Mouse (Mus musculus) hindbrain, embryonic 11.5 days (tissue): ENCODE data around the gene Fbxo31. TPM values are rescaled to one million over a fixed set of nuclear protein-coding genes. Genes with fewer than 3 reads are reported as not detected.

Experiments
- ATAC-seq: fragments of 200-750 bp; cut with Nextera tagmentation; 2 replicates; pipeline ENCODE4 v1.8.0; 2017; ENCODE audit warnings: mild to moderate bottlenecking, moderate TSS enrichment, moderate library complexity; ENCODE audit not compliant: low FRiP score
- DNase-seq: peaks from one replicate; pipeline ENCODE4 v3.0.0-alpha.2; 2015; ENCODE audit warnings: low spot score
- H3K27ac ChIP-seq: fragments of 300-500 bp; sonication (generic); 2 replicates; pipeline ENCODE4 v1.5.1; 2014; ENCODE audit warnings: mild to moderate bottlenecking, low read depth, low read length
- H3K27me3 ChIP-seq: fragments of 300-500 bp; sonication (generic); 2 replicates; pipeline ENCODE4 v1.6.1; 2014; ENCODE audit warnings: mild to moderate bottlenecking, low read length, moderate library complexity, mixed read lengths; ENCODE audit not compliant: control insufficient read depth, insufficient read depth
- H3K36me3 ChIP-seq: fragments of 300-500 bp; sonication (generic); 2 replicates; pipeline ENCODE4 v1.6.1; 2014; ENCODE audit warnings: mild to moderate bottlenecking, low read length, moderate library complexity, mixed read lengths; ENCODE audit not compliant: control insufficient read depth, insufficient read depth
- H3K4me1 ChIP-seq: fragments of 300-500 bp; sonication (generic); replicated peaks from 2 replicates; pipeline ENCODE4 v1.6.1; 2014; ENCODE audit warnings: low read length, mixed read lengths; ENCODE audit not compliant: control insufficient read depth, insufficient read depth
- H3K4me2 ChIP-seq: fragments of 300-500 bp; sonication (generic); replicated peaks from 2 replicates; pipeline ENCODE4 v1.6.1; 2014; ENCODE audit warnings: mild to moderate bottlenecking, low read depth, low read length
- H3K4me3 ChIP-seq: fragments of 300-500 bp; sonication (generic); 2 replicates; pipeline ENCODE4 v1.5.1; 2014; ENCODE audit warnings: low read depth, low read length
- H3K9ac ChIP-seq: fragments of 300-500 bp; sonication (generic); 2 replicates; pipeline ENCODE4 v1.6.1; 2014; ENCODE audit warnings: low read depth, low read length
- H3K9me3 ChIP-seq: fragments of 300-500 bp; sonication (generic); 2 replicates; pipeline ENCODE4 v1.6.1; 2016; ENCODE audit warnings: low read length; ENCODE audit not compliant: control insufficient read depth
- WGBS: fragments of 180-500 bp; shearing (Covaris S2); extraction: QIAGEN DNeasy Blood & Tissue Kit; methylation state at CpG from one replicate; pipeline ENCODE4 v1.1.7; 2014; 5-methylcytosine and 5-hydroxymethylcytosine counted together
- polyA plus RNA-seq: library from polyadenylated mRNA; unstranded; fragments of >200 nt; fragmentation: Nextera tagmentation; extraction: Ambion mirVana; gene quantifications from 2 replicates; pipeline ENCODE4 v1.2.1, GENCODE M21; 2014

Fbxo31 gene
- polyA plus RNA-seq, 1 experiment from 2014 or later, result 13.2 TPM

GRCm38 (mm10) chr8:121562941-121563351 is 15.7 kb downstream of the Fbxo31 start:
- no peak overlapping the region for H3K9ac ChIP-seq
- no peak overlapping the region for H3K4me2 ChIP-seq
- no peaks in the 10 kb centered on the region for H3K9me3 ChIP-seq
- H3K27me3 ChIP-seq, result no peaks in the 10 kb centered on the region
- H3K4me1 ChIP-seq, result no peaks in the 10 kb centered on the region
- no peaks in the 10 kb centered on the region for H3K36me3 ChIP-seq
- H3K4me3 ChIP-seq, result no peak overlapping the region
- DNase-seq (no peak), ATAC-seq (no peak)
- H3K27ac ChIP-seq, result no peak overlapping the region
- 82% methylated on average over 9 of the region's 9 CpGs for WGBS

- H3K4me3 ChIP-seq, result no peak overlapping the region
- no peak overlapping the region for H3K27ac ChIP-seq
- H3K9me3 ChIP-seq, result no peaks in the 10 kb centered on the region
- no peaks in the 10 kb centered on the region for H3K4me1 ChIP-seq
- ATAC-seq, result no peak
- H3K9ac ChIP-seq, result no peak overlapping the region
- H3K27me3 ChIP-seq, result no peaks in the 10 kb centered on the region
- 86% methylated on average over 16 of the region's 16 CpGs for WGBS
- DNase-seq, result no peak
- no peaks in the 10 kb centered on the region for H3K36me3 ChIP-seq
- no peak overlapping the region for H3K4me2 ChIP-seq
Observed at GRCm38 (mm10) chr8:121561636-121562345, 16.8 kb downstream of the Fbxo31 start.

GRCm38 (mm10) chr8:121560432-121561100 is 18.0 kb downstream of the Fbxo31 start:
- H3K4me1 ChIP-seq, result no peaks in the 10 kb centered on the region
- no peak overlapping the region for H3K4me3 ChIP-seq
- no peak overlapping the region for H3K27ac ChIP-seq
- DNase-seq, result no peak
- H3K27me3 ChIP-seq, result no peaks in the 10 kb centered on the region
- 90% methylated on average over 7 of the region's 7 CpGs for WGBS
- no peaks in the 10 kb centered on the region for H3K36me3 ChIP-seq
- no peak overlapping the region for H3K9ac ChIP-seq
- H3K4me2 ChIP-seq, result no peak overlapping the region
- no peaks in the 10 kb centered on the region for H3K9me3 ChIP-seq
- no peak for ATAC-seq

- Histone ChIP-seq H3K27ac (no peak overlapping the region), H3K9ac (no peak overlapping the region), H3K9me3 (no peaks in the 10 kb centered on the region), H3K4me1 (no peaks in the 10 kb centered on the region), H3K36me3 (no peaks in the 10 kb centered on the region), H3K4me2 (no peak overlapping the region), H3K27me3 (no peaks in the 10 kb centered on the region), H3K4me3 (no peak overlapping the region)
- 95% methylated on average over 12 of the region's 12 CpGs for WGBS
- DNase-seq, result no peak
- no peak for ATAC-seq
Observed at GRCm38 (mm10) chr8:121559801-121560200, 18.8 kb downstream of the Fbxo31 start.

GRCm38 (mm10) chr8:121558538-121558937 is 20.1 kb downstream of the Fbxo31 start:
- Histone ChIP-seq H3K9ac (no peak overlapping the region), H3K4me2 (no peak overlapping the region), H3K27me3 (no peaks in the 10 kb centered on the region), H3K36me3 (no peaks in the 10 kb centered on the region), H3K27ac (no peak overlapping the region), H3K4me3 (no peak overlapping the region), H3K4me1 (no peaks in the 10 kb centered on the region), H3K9me3 (no peaks in the 10 kb centered on the region)
- whole genome bisulfite sequencing, result 94% methylated on average over 16 of the region's 16 CpGs
- DNase-seq, result no peak
- no peak for ATAC-seq

- Histone ChIP-seq H3K27me3 (no peaks in the 10 kb centered on the region), H3K4me2 (no peak overlapping the region), H3K9ac (no peak overlapping the region), H3K9me3 (no peaks in the 10 kb centered on the region), H3K4me1 (no peaks in the 10 kb centered on the region), H3K4me3 (no peak overlapping the region), H3K36me3 (no peaks in the 10 kb centered on the region), H3K27ac (no peak overlapping the region)
- ATAC-seq, result no peak
- 81% methylated on average over 11 of the region's 11 CpGs for WGBS
- DNase-seq, result no peak
Observed at GRCm38 (mm10) chr8:121557746-121558145, 20.9 kb downstream of the Fbxo31 start.

GRCm38 (mm10) chr8:121553831-121554475 is 24.7 kb downstream of the Fbxo31 start:
- Histone ChIP-seq H3K36me3 (no peaks in the 10 kb centered on the region), H3K4me3 (no peak overlapping the region), H3K9ac (no peak overlapping the region), H3K9me3 (no peaks in the 10 kb centered on the region), H3K4me1 (no peaks in the 10 kb centered on the region; the same call in 1 of the 2 replicates), H3K27me3 (no peaks in the 10 kb centered on the region), H3K27ac (no peak overlapping the region), H3K4me2 (no peak overlapping the region)
- DNase-seq (no peak), ATAC-seq (no peak)
- 95% methylated on average over 32 of the region's 32 CpGs for WGBS

- no peaks in the 10 kb centered on the region for H3K9me3 ChIP-seq
- no peak overlapping the region for H3K4me3 ChIP-seq
- no peak for DNase-seq
- H3K27ac ChIP-seq, result no peak overlapping the region
- no peaks in the 10 kb centered on the region; the same call in 1 of the 2 replicates for H3K4me1 ChIP-seq
- 93% methylated on average over 9 of the region's 9 CpGs for WGBS
- no peak for ATAC-seq
- H3K27me3 ChIP-seq, result no peaks in the 10 kb centered on the region
- no peak overlapping the region for H3K9ac ChIP-seq
- H3K4me2 ChIP-seq, result no peak overlapping the region
- H3K36me3 ChIP-seq, result no peaks in the 10 kb centered on the region
Observed at GRCm38 (mm10) chr8:121552506-121552905, 26.1 kb downstream of the Fbxo31 start.
